Mouse (Mus musculus): Measurements from ENCODE around the gene Sdk1.

The Sdk1 gene

GRCm38 (mm10) chr5:141240841-141241543 lies at the start of gene Sdk1:
Gene Sdk1, plus strand, starts transcription at chr5:141241490.
- peak; percentile 75 for DNase-seq

GRCm38 (mm10) chr5:141197278-141197677 lies 44.0 kb upstream of the Sdk1 start:
- DNase-seq = no peak

GRCm38 (mm10) chr5:141202276-141203065 lies 38.8 kb upstream of the Sdk1 start:
- DNase-seq = no peak

- no peak for DNase-seq
Observed at GRCm38 (mm10) chr5:141207061-141207460, 34.2 kb upstream of the Sdk1 start.

GRCm38 (mm10) chr5:141225243-141225642 lies 16.0 kb upstream of the Sdk1 start:
- DNase-seq = no peak

- no peak for DNase-seq
Observed at GRCm38 (mm10) chr5:141234326-141234725, 7.0 kb upstream of the Sdk1 start.

GRCm38 (mm10) chr5:141239401-141239800 lies 1.9 kb upstream of the Sdk1 start:
- DNase-seq = no peak

- DNase-seq = no peak
Observed at GRCm38 (mm10) chr5:141240441-141240840, 849 bp upstream of the Sdk1 start.

- DNase-seq = no peak
Observed at GRCm38 (mm10) chr5:141241645-141242284, 475 bp downstream of the Sdk1 start.

GRCm38 (mm10) chr5:141243253-141243965 lies 2.1 kb downstream of the Sdk1 start:
- DNase-seq = no peak

GRCm38 (mm10) chr5:141264253-141264652 lies 23.0 kb downstream of the Sdk1 start:
- no peak for DNase-seq

GRCm38 (mm10) chr5:141277112-141277511 lies 35.8 kb downstream of the Sdk1 start:
- DNase-seq = no peak

GRCm38 (mm10) chr5:141281751-141282150 lies 40.5 kb downstream of the Sdk1 start:
- DNase-seq = no peak

GRCm38 (mm10) chr5:141289611-141290010 lies 48.3 kb downstream of the Sdk1 start:
- no peak for DNase-seq

GRCm38 (mm10) chr5:141295240-141295639 lies 54.0 kb downstream of the Sdk1 start:
- DNase-seq = no peak

- no peak for DNase-seq
Observed at GRCm38 (mm10) chr5:141302287-141302694, 61.0 kb downstream of the Sdk1 start.

GRCm38 (mm10) chr5:141303746-141304145 lies 62.5 kb downstream of the Sdk1 start:
- DNase-seq = no peak

- DNase-seq = no peak
Observed at GRCm38 (mm10) chr5:141304706-141305105, 63.4 kb downstream of the Sdk1 start.

GRCm38 (mm10) chr5:141310641-141311040 lies 69.4 kb downstream of the Sdk1 start:
- DNase-seq = no peak

GRCm38 (mm10) chr5:141311801-141312200 lies 70.5 kb downstream of the Sdk1 start:
- DNase-seq = no peak

- DNase-seq = no peak
Observed at GRCm38 (mm10) chr5:141312305-141312704, 71.0 kb downstream of the Sdk1 start.

- DNase-seq = no peak
Observed at GRCm38 (mm10) chr5:141317095-141317494, 75.8 kb downstream of the Sdk1 start.

GRCm38 (mm10) chr5:141324910-141325309 lies 83.6 kb downstream of the Sdk1 start:
- DNase-seq = no peak

All from thymus, adult 18-20 months (tissue).